Mouse (Mus musculus) heart, embryonic 13.5 days (tissue): Measurements from ENCODE around the gene Zfp746. TPM values are rescaled to one million over a fixed set of nuclear protein-coding genes. Genes with fewer than 3 reads are reported as not detected.

Experiments used
- ATAC-seq: fragments of 200-750 bp; cut with Nextera tagmentation; 2 replicates; pipeline ENCODE4 v1.8.0; 2017; ENCODE audit warnings: moderate TSS enrichment; ENCODE audit not compliant: insufficient number of reproducible peaks, low FRiP score, low TSS enrichment; ENCODE audit errors: extremely low read depth
- H3K27ac ChIP-seq: fragments of 300-500 bp; sonication (generic); replicated peaks from 2 replicates; pipeline ENCODE4 v1.5.1; 2015; ENCODE audit warnings: moderate library complexity, mild to moderate bottlenecking, inconsistent platforms
- H3K27me3 ChIP-seq: fragments of 300-500 bp; sonication (generic); replicated peaks from 2 replicates; pipeline ENCODE4 v1.6.1; 2015; ENCODE audit warnings: mild to moderate bottlenecking, inconsistent platforms
- H3K36me3 ChIP-seq: fragments of 300-500 bp; sonication (generic); 2 replicates; pipeline ENCODE4 v1.6.1; 2015; ENCODE audit warnings: mild to moderate bottlenecking, inconsistent platforms
- H3K4me1 ChIP-seq: fragments of 300-500 bp; sonication (generic); 2 replicates; pipeline ENCODE4 v1.6.1; 2015; ENCODE audit warnings: inconsistent platforms
- H3K4me2 ChIP-seq: fragments of 300-500 bp; sonication (generic); 2 replicates; pipeline ENCODE4 v1.6.1; 2015; ENCODE audit warnings: inconsistent platforms, mild to moderate bottlenecking, moderate library complexity
- H3K4me3 ChIP-seq: fragments of 300-500 bp; sonication (generic); 2 replicates; pipeline ENCODE4 v1.5.1; 2015; ENCODE audit warnings: moderate library complexity, mild to moderate bottlenecking, inconsistent platforms
- H3K9ac ChIP-seq: fragments of 300-500 bp; sonication (generic); 2 replicates; pipeline ENCODE4 v1.6.1; 2015; ENCODE audit warnings: inconsistent platforms, mild to moderate bottlenecking, moderate library complexity
- H3K9me3 ChIP-seq: fragments of 300-500 bp; sonication (generic); 2 replicates; pipeline ENCODE4 v1.6.1; 2016; ENCODE audit warnings: inconsistent platforms
- WGBS: fragments of 180-500 bp; shearing (Covaris S2); methylation state at CpG from one replicate; pipeline ENCODE4 v1.1.7; 2015; ENCODE audit warnings: mixed read lengths; 5-methylcytosine and 5-hydroxymethylcytosine counted together
- polyA plus RNA-seq: library from polyadenylated mRNA; unstranded; fragments of >200 nt; fragmentation: Nextera tagmentation; extraction: Ambion mirVana; gene quantifications from 2 replicates; pipeline ENCODE4 v1.2.1, GENCODE M21; 2015

The Zfp746 gene
- polyA plus RNA-seq, 1 experiment from 2014 or later: 8.3 TPM

- Histone ChIP-seq H3K4me1 (no peaks in the 10 kb centered on the region), H3K9me3 (0 out of 2 replicates have a peak, but pooled peaks cover 3% of the 10 kb centered on the region), H3K27ac (no peak overlapping the region), H3K9ac (no peak overlapping the region), H3K4me2 (no peak overlapping the region), H3K27me3 (0 out of 2 replicates have a peak, but pooled peaks cover 15% of the 10 kb centered on the region), H3K4me3 (no peak overlapping the region), H3K36me3 (peaks cover 97% of the 10 kb centered on the region)
- ATAC-seq: no peak
Measured at GRCm38 (mm10) chr6:48032661-48033060, 53.7 kb downstream of the Zfp746 start.

DNA sequence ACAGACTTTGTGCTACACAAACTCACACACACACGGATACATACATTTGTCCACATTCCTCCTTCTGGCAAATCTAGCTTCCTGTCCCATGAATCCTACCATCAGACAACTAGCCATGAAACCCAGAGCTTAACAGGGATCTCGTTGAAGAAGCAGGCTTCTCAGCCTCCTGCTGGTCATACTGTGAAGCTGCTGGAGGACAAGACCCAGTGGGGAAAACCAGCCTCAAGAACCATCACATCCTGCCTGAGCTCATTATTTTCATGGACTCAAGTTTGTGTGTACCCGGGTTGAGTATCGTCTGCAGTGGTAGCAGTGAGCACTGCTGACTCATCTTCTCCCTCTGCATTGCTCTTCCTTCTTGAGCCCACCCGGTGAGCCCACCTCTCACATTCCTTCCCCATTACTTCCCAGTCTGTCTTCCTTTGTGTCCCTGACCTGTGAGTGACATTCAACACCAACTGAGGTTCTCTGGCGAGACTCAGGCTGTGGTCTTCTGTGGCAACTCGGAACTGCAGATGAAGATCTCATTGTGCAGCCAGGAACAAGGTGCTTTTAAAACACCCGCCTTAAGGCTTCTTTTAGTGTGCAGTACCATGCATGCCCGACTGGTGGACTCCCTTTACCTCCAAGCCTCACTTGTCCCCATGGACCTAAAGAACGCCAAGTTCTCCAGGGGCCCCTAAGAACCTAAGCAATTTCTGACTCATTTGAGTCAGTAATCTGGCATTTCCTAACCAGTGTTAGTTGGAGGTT lies 60.3 kb downstream of the Zfp746 start:
- ATAC-seq: no peak
- Histone ChIP-seq H3K27me3 (peaks cover 66% of the 10 kb centered on the region), H3K9me3 (peaks cover 42% of the 10 kb centered on the region), H3K27ac (no peak overlapping the region), H3K9ac (no peak overlapping the region), H3K4me2 (no peak overlapping the region), H3K4me1 (no peaks in the 10 kb centered on the region), H3K4me3 (no peak overlapping the region), H3K36me3 (peaks cover 96% of the 10 kb centered on the region)
- WGBS: 86% methylated on average over 10 of the region's 10 CpGs

- no peak overlapping the region for H3K27ac ChIP-seq
- peaks cover 71% of the 10 kb centered on the region for H3K27me3 ChIP-seq
- peaks cover 42% of the 10 kb centered on the region for H3K9me3 ChIP-seq
- H3K4me3 ChIP-seq: no peak overlapping the region
- ATAC-seq: no peak
- 88% methylated on average over 21 of the region's 21 CpGs for WGBS
- H3K4me2 ChIP-seq: no peak overlapping the region
- H3K4me1 ChIP-seq: no peaks in the 10 kb centered on the region
- no peak overlapping the region for H3K9ac ChIP-seq
- H3K36me3 ChIP-seq: peaks cover 86% of the 10 kb centered on the region
Measured at GRCm38 (mm10) chr6:48024994-48025345, 61.4 kb downstream of the Zfp746 start.

DNA sequence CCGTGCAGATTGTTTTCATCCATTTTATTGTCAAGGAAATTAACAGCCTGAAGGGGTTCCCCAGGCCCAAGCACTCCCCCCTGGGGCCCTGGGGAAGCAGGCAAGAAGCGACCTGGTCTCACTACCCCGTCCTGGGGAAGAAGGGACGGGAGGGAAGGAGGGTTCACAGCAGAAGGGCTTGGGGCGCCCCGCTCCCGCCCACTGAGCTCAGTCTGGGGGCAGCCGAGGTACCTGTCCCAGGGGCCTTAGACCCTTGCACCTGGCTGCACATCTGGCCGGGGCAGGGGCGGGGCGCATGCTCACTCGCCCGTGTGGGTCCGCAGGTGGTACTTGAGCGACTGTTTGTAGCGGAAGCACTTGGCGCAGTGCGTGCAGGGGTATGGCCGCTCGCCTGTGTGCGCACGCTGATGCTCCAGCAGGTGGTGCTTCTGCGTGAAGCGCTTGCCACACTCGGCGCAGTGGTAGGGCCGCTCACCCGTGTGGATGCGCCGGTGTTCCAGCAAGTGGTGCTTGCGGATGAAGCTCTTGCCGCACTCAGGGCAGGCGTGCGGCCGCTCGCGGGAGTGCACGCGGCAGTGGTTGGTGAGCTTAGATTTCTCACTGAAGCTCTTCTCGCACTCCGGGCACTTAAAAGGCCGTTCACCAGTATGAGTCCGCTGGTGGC lies 61.9 kb downstream of the Zfp746 start:
- ATAC-seq: no peak
- Histone ChIP-seq H3K27me3 (peaks cover 73% of the 10 kb centered on the region), H3K27ac (no peak overlapping the region), H3K36me3 (peaks cover 82% of the 10 kb centered on the region), H3K4me2 (no peak overlapping the region), H3K4me1 (no peaks in the 10 kb centered on the region), H3K4me3 (no peak overlapping the region), H3K9me3 (peaks cover 42% of the 10 kb centered on the region), H3K9ac (no peak overlapping the region)
- 89% methylated on average over 43 of the region's 43 CpGs for WGBS

GRCm38 (mm10) chr6:48022672-48023071 lies 63.7 kb downstream of the Zfp746 start:
- no peak overlapping the region for H3K9ac ChIP-seq
- H3K27me3 ChIP-seq: peaks cover 84% of the 10 kb centered on the region
- ATAC-seq: no peak

DNA sequence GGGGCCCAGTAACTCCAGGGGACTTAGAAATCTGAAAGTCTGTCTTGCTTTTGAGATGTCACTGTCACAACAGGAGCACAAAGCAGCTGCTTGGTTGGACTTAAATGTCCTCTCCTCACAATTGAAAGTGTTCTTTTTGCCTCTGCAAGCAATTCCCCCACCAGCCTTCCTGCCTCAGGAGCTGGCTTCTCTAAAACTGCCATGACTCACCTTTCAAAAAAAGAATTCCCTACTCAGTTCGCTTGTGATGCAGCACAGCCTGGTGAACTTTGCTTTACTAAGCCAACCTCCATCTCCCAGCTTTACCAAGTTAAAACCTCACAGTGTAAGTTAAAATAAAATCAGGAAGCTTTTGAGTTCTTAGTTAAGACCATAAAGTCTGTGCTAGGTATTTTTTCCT lies 64.7 kb downstream of the Zfp746 start:
- Histone ChIP-seq H3K4me3 (no peak overlapping the region), H3K4me2 (no peak overlapping the region)

More at GRCm38 (mm10) chr6:48022672-48023071, 63.7 kb downstream of the Zfp746 start:
- Histone ChIP-seq H3K9me3 (peaks cover 40% of the 10 kb centered on the region), H3K4me1 (no peaks in the 10 kb centered on the region), H3K4me3 (no peak overlapping the region), H3K27ac (no peak overlapping the region), H3K36me3 (peaks cover 72% of the 10 kb centered on the region), H3K4me2 (no peak overlapping the region)
- 80% methylated on average over 2 of the region's 2 CpGs for WGBS

DNA sequence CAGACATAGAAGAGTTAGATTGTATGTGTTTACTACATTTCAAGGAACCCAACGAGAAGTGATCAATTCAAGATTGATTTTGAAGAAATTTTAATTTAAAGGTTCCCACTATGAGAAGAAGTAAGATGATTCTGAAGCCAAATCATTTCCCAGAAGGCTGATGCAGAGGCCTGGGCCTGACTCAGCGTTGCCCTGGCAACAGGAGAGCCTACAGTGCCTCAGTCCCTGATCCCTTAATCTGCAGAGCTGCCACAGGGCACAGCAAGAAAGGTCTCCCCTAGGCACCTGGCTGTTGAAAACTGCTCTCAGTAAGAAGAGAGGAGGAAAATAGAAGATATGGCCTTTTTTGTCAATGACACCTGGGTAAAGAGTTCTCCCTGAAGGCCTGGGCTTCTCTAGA lies 66.4 kb downstream of the Zfp746 start:
- Histone ChIP-seq H3K36me3 (peaks cover 45% of the 10 kb centered on the region), H3K4me3 (no peak overlapping the region), H3K4me1 (peaks cover 6% of the 10 kb centered on the region; the same call in 1 of the 2 replicates), H3K9ac (no peak overlapping the region), H3K4me2 (no peak overlapping the region), H3K9me3 (peaks cover 21% of the 10 kb centered on the region), H3K27ac (no peak overlapping the region), H3K27me3 (peaks cover 98% of the 10 kb centered on the region)
- no peak for ATAC-seq
- WGBS: 83% methylated on average over 2 of the region's 2 CpGs

More for the DNA sequence above, 64.7 kb downstream of the Zfp746 start:
- WGBS: 60% methylated on average over 1 of the region's 1 CpGs
- Histone ChIP-seq H3K27ac (no peak overlapping the region), H3K9me3 (peaks cover 36% of the 10 kb centered on the region), H3K4me1 (no peaks in the 10 kb centered on the region), H3K9ac (no peak overlapping the region), H3K27me3 (peaks cover 94% of the 10 kb centered on the region), H3K36me3 (peaks cover 62% of the 10 kb centered on the region)
- no peak for ATAC-seq

DNA sequence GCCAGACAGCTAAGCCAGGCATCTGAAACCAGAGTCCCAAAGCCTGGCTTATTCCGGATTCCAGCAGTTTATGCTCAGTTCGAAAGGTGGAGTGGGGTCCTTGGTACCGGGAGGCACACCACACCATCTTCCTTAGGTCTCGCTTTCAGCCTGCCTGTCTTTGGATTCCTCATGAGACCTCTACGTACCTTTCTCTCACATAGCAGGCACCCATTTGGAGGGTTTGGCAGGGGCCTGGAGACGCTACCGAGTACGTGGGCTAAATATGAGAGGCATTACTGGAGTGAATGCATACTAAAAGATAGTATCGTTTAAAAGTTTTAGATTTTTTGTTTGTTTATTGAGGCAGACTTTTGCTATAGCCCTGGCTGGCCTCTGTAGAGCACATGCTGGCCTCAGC lies 69.6 kb downstream of the Zfp746 start:
- Histone ChIP-seq H3K36me3 (peaks cover 17% of the 10 kb centered on the region), H3K4me2 (no peak overlapping the region), H3K4me1 (peaks cover 6% of the 10 kb centered on the region; the same call in 1 of the 2 replicates), H3K9ac (no peak overlapping the region), H3K27ac (no peak overlapping the region), H3K27me3 (peaks cover 100% of the 10 kb centered on the region), H3K4me3 (no peak overlapping the region), H3K9me3 (peaks cover 8% of the 10 kb centered on the region; the same call in 1 of the 2 replicates)
- no peak for ATAC-seq
- WGBS: 93% methylated on average over 9 of the region's 9 CpGs

DNA sequence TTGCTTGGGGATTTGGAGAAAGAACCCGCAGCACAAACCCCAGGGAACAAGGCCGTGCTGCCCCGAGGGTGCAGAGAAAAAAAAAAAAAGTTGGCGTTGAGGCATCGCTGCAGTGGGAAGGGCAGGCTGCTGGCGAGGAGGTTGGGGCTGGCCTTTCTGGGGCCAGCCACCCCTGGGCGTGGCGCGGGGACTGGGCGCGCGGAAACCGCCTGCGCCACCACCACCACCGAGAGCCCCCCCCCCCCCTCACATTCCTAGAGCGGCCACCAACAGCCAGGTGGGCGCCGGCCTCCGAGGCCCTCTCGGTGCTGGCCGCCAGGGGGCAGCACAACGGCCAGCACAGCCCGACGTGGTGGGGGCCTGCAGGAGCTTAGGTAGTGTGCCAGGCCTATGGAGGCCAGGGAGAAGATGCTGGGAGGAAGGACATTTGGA lies 70.3 kb downstream of the Zfp746 start:
- ATAC-seq: no peak
- Histone ChIP-seq H3K27ac (no peak overlapping the region), H3K4me1 (peaks cover 9% of the 10 kb centered on the region; the same call in 1 of the 2 replicates), H3K36me3 (peaks cover 9% of the 10 kb centered on the region), H3K4me3 (peak overlapping the region; percentile 46), H3K27me3 (peaks cover 100% of the 10 kb centered on the region), H3K4me2 (peak overlapping the region; percentile 66), H3K9me3 (peaks cover 8% of the 10 kb centered on the region; the same call in 1 of the 2 replicates), H3K9ac (peak overlapping the region; percentile 51; the same call in 1 of the 2 replicates)
- WGBS: 1% methylated on average over 24 of the region's 24 CpGs
